Mouse (Mus musculus): Measurements from ENCODE around the gene Zranb2.

- TF ChIP-seq GATA1 (IDR thresholded peaks at IDR 0.05; ENCODE audit: borderline replicate concordance, low read length) (no peak), CTCF (IDR thresholded peaks at IDR 0.05; ENCODE audit: low read depth, low read length) (no peak)
Measured at GRCm38 (mm10) chr3:157514116-157514796, 19.7 kb upstream of the Zranb2 start.
